Mouse (Mus musculus): Measurements from ENCODE around the gene Hsd11b1. TPM values are rescaled to one million over a fixed set of nuclear protein-coding genes. Genes with fewer than 3 reads are reported as not detected.

Gene Hsd11b1
- polyA plus RNA-seq, 2 experiments, result 1.2 to 1.6 TPM

GRCm38 (mm10) chr1:193305386-193305785 lies 41.5 kb upstream of the Hsd11b1 start:
- Histone ChIP-seq H3K4me2 (replicated peaks; ENCODE audit: low read depth, low read length, severe bottlenecking) (no peak overlapping the region), H3K9me3 (ENCODE audit: control insufficient read depth, low read length) (no peaks in the 10 kb centered on the region), H3K4me3 (replicated peaks; ENCODE audit: low read length) (no peak overlapping the region), H3K4me1 (ENCODE audit: control insufficient read depth, insufficient read depth, low read length) (0 out of 2 replicates have a peak, but pooled peaks cover 2% of the 10 kb centered on the region), H3K27me3 (ENCODE audit: control insufficient read depth, insufficient read depth, low read length) (no peaks in the 10 kb centered on the region), H3K9ac (ENCODE audit: low read depth, low read length, severe bottlenecking) (no peak overlapping the region), H3K36me3 (ENCODE audit: control insufficient read depth, insufficient read depth, low read length) (no peaks in the 10 kb centered on the region), H3K27ac (replicated peaks; ENCODE audit: low read depth, low read length) (no peak overlapping the region)
- no peak for ATAC-seq (ENCODE audit: low FRiP score, low read depth)
- DNase-seq (ENCODE audit: low spot score), result peak; percentile 15
- no peak for TF ChIP-seq POLR2A (IDR thresholded peaks at IDR 0.05; ENCODE audit: borderline replicate concordance, extremely low read depth, insufficient read depth, insufficient read length)
- WGBS, result 34% methylated on average over 7 of the region's 7 CpGs

DNA sequence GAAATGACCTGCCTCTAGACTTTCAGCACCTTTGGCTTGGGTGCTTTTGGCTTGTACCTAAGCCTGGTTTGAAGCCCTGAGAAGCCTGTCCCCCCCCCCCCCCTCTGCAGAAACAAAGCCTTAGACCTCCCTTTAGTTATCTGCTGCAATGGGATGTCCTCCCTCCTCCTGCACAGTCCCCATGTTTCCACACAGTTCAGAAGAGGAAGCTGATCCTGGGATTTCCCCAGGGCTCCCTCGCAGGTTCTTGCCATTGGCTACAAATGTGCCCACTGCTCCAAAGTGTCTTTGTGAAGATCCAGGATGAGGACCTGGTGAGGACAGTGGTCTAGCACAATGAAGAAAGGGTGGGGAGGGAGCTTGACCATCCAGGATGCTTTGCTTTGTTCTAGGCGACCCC lies 39.2 kb upstream of the Hsd11b1 start:
- 63% methylated on average over 2 of the region's 2 CpGs for WGBS

GRCm38 (mm10) chr1:193302093-193302405 lies 38.2 kb upstream of the Hsd11b1 start:
- 59% methylated on average over 8 of the region's 8 CpGs for WGBS
- Histone ChIP-seq H3K4me1 (ENCODE audit: control insufficient read depth, insufficient read depth, low read length) (0 out of 2 replicates have a peak, but pooled peaks cover 2% of the 10 kb centered on the region), H3K4me3 (replicated peaks; ENCODE audit: low read length) (no peak overlapping the region), H3K27ac (replicated peaks; ENCODE audit: low read depth, low read length) (no peak overlapping the region), H3K9me3 (ENCODE audit: control insufficient read depth, low read length) (no peaks in the 10 kb centered on the region), H3K9ac (ENCODE audit: low read depth, low read length, severe bottlenecking) (no peak overlapping the region), H3K27me3 (ENCODE audit: control insufficient read depth, insufficient read depth, low read length) (no peaks in the 10 kb centered on the region), H3K4me2 (replicated peaks; ENCODE audit: low read depth, low read length, severe bottlenecking) (0 out of 2 replicates have a peak overlapping the region, but pooled peaks have one; percentile 8), H3K36me3 (ENCODE audit: control insufficient read depth, insufficient read depth, low read length) (no peaks in the 10 kb centered on the region)
- DNase-seq (ENCODE audit: low spot score), result no peak
- ATAC-seq (ENCODE audit: low FRiP score, low read depth), result no peak
- no peak for TF ChIP-seq POLR2A (IDR thresholded peaks at IDR 0.05; ENCODE audit: borderline replicate concordance, extremely low read depth, insufficient read depth, insufficient read length)

More for the DNA sequence above, 39.2 kb upstream of the Hsd11b1 start:
- H3K27me3 ChIP-seq (ENCODE audit: control insufficient read depth, insufficient read depth, low read length), result no peaks in the 10 kb centered on the region
- no peak overlapping the region for H3K27ac ChIP-seq (replicated peaks; ENCODE audit: low read depth, low read length)
- TF ChIP-seq POLR2A (IDR thresholded peaks at IDR 0.05; ENCODE audit: borderline replicate concordance, extremely low read depth, insufficient read depth, insufficient read length), result no peak
- no peak overlapping the region for H3K9ac ChIP-seq (ENCODE audit: low read depth, low read length, severe bottlenecking)
- no peaks in the 10 kb centered on the region for H3K9me3 ChIP-seq (ENCODE audit: control insufficient read depth, low read length)
- ATAC-seq (ENCODE audit: low FRiP score, low read depth), result no peak
- no peak overlapping the region for H3K4me3 ChIP-seq (replicated peaks; ENCODE audit: low read length)
- no peak for DNase-seq (ENCODE audit: low spot score)
- no peaks in the 10 kb centered on the region for H3K36me3 ChIP-seq (ENCODE audit: control insufficient read depth, insufficient read depth, low read length)
- 0 out of 2 replicates have a peak, but pooled peaks cover 2% of the 10 kb centered on the region for H3K4me1 ChIP-seq (ENCODE audit: control insufficient read depth, insufficient read depth, low read length)
- H3K4me2 ChIP-seq (replicated peaks; ENCODE audit: low read depth, low read length, severe bottlenecking), result no peak overlapping the region

- Histone ChIP-seq H3K4me2 (replicated peaks; ENCODE audit: low read depth, low read length, severe bottlenecking) (0 out of 2 replicates have a peak overlapping the region, but pooled peaks have one; percentile 8), H3K9me3 (ENCODE audit: control insufficient read depth, low read length) (no peaks in the 10 kb centered on the region), H3K4me1 (ENCODE audit: control insufficient read depth, insufficient read depth, low read length) (0 out of 2 replicates have a peak, but pooled peaks cover 2% of the 10 kb centered on the region), H3K27ac (replicated peaks; ENCODE audit: low read depth, low read length) (no peak overlapping the region), H3K4me3 (replicated peaks; ENCODE audit: low read length) (no peak overlapping the region), H3K27me3 (ENCODE audit: control insufficient read depth, insufficient read depth, low read length) (no peaks in the 10 kb centered on the region), H3K36me3 (ENCODE audit: control insufficient read depth, insufficient read depth, low read length) (no peaks in the 10 kb centered on the region), H3K9ac (ENCODE audit: low read depth, low read length, severe bottlenecking) (no peak overlapping the region)
- no peak for TF ChIP-seq POLR2A (IDR thresholded peaks at IDR 0.05; ENCODE audit: borderline replicate concordance, extremely low read depth, insufficient read depth, insufficient read length)
- DNase-seq (ENCODE audit: low spot score) (no peak), ATAC-seq (ENCODE audit: low FRiP score, low read depth) (peak; percentile 19; the same call in 1 of the 2 replicates)
- WGBS, result 51% methylated on average over 6 of the region's 6 CpGs
Measured at GRCm38 (mm10) chr1:193301216-193302092, 37.6 kb upstream of the Hsd11b1 start.

DNA sequence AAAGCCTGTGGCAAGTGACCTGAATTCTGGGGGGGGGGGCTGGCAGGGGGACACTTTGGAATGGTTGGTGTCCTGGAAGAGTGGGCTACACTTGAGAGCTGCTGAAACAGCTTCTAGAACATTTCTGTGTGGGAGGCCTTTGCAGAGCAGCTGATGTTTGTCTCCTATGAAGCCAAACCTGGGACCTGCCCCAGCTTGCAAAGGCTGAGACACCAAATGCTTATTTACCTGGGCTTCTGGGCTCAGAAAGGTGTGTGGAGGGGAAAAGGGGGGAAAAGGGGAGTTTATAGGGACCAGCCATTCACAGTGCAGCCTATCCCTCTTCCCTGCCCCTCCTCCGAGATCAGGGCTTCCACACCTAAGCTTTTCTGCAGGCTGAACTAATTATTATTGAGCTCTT lies 36.1 kb upstream of the Hsd11b1 start:
- no peak overlapping the region for H3K4me3 ChIP-seq (replicated peaks; ENCODE audit: low read length)
- 0 out of 2 replicates have a peak, but pooled peaks cover 2% of the 10 kb centered on the region for H3K4me1 ChIP-seq (ENCODE audit: control insufficient read depth, insufficient read depth, low read length)
- DNase-seq (ENCODE audit: low spot score), result no peak
- H3K9ac ChIP-seq (ENCODE audit: low read depth, low read length, severe bottlenecking), result no peak overlapping the region
- no peak overlapping the region for H3K4me2 ChIP-seq (replicated peaks; ENCODE audit: low read depth, low read length, severe bottlenecking)
- no peaks in the 10 kb centered on the region for H3K27me3 ChIP-seq (ENCODE audit: control insufficient read depth, insufficient read depth, low read length)
- no peaks in the 10 kb centered on the region for H3K36me3 ChIP-seq (ENCODE audit: control insufficient read depth, insufficient read depth, low read length)
- no peaks in the 10 kb centered on the region for H3K9me3 ChIP-seq (ENCODE audit: control insufficient read depth, low read length)
- TF ChIP-seq POLR2A (IDR thresholded peaks at IDR 0.05; ENCODE audit: borderline replicate concordance, extremely low read depth, insufficient read depth, insufficient read length), result no peak
- no peak overlapping the region for H3K27ac ChIP-seq (replicated peaks; ENCODE audit: low read depth, low read length)
- WGBS, result 22% methylated on average over 1 of the region's 1 CpGs
- no peak for ATAC-seq (ENCODE audit: low FRiP score, low read depth)
